Mouse (Mus musculus): ENCODE results near the gene S100a5.

The S100a5 gene

GRCm38 (mm10) chr3:90600458-90601195 lies 7.7 kb upstream of the S100a5 start:
- DNase-seq (ENCODE audit: low spot score) = no peak

DNA sequence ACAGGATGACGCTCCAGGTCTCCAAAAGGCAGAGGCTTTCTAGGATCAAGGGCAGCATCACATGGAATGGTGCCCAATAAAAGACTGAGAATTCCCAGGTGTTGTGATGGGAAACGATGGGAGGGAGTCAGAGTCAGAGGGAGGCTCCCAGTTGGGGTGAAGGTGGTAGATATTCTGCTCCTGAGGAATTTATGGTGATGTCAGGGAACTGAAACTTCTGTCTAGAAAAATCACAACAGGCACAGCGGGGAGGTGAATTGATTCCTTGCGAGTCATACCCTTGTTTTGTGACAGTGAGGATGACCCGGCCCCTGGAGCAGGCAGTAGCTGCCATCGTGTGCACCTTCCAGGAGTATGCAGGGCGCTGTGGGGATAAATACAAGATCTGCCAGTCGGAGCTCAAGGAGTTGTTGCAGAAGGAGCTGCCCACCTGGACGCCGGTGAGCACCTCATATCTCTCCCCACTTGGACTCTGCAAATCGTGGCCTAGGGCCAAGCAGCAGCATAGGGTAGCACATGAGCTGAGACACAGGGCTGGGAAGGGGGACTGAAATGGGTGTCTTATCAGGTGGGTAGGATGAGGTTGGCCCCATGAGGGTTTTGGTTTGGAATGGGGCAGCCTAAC lies 6.7 kb upstream of the S100a5 start, which contains the start of gene Gm42674:
Gene Gm42674 (plus strand): TSS at position 419 of the 625 bp plus-strand sequence.
- no peak for DNase-seq (ENCODE audit: low spot score)

DNA sequence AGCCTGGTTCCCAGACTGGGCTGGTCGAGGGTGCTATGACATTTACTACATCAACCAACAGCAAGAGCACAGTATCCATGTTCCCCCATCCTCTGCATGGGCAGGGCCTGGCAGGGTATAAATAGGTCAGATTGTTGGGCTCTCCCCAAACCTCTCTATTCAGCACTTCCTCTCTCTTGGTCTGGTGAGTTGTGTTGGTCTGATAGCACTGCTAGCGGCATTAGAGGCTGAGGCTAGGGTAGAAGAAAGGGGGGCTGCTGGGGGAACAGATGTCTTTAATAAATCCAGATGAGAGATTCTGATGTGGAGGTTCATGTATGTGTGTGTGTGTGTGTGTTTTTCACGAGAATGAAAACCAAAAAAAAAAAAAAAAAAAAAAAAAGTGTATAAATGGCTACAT lies 4.7 kb upstream of the S100a5 start, which contains the start of gene S100a4:
Gene S100a4 (plus strand): TSS at position 149 of the 400 bp plus-strand sequence.
- DNase-seq (ENCODE audit: low spot score) = no peak

DNA sequence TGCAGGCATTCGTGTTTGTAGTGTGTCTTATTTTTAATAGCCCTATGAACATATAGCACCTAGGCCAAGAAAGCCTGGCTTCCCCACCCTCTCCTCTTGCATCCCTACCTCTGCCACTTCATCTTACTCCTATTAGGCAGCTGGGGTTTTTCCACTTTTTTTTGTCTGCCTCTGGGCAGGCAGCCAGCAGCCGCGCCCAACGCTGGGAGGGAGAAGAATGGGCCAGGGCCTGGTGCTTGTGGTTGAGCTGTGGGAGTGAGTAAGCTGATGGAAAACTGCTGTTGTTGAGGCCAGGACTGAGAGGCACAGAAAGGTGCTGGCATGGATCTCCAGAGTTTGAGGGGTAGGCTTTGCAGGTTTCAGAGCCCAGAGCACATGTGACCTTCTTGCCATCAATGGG lies 3.9 kb upstream of the S100a5 start:
- DNase-seq (ENCODE audit: low spot score) = peak; percentile 74

DNA sequence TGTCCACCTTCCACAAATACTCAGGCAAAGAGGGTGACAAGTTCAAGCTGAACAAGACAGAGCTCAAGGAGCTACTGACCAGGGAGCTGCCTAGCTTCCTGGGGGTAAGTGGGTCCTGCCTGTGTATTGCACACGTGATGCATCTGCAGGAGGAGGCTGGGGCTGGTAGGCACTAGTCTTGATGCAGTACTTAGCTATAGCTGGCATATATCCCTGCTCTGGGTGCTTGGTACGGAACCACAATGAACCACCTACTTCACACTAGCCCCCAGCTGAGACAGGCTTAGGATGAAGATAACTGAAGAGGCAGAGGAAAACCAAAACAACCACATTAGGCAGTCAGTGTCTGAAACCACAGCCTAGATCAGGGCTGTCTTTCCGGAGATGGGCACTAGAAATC lies 3.3 kb upstream of the S100a5 start:
- no peak for DNase-seq (ENCODE audit: low spot score)

DNA sequence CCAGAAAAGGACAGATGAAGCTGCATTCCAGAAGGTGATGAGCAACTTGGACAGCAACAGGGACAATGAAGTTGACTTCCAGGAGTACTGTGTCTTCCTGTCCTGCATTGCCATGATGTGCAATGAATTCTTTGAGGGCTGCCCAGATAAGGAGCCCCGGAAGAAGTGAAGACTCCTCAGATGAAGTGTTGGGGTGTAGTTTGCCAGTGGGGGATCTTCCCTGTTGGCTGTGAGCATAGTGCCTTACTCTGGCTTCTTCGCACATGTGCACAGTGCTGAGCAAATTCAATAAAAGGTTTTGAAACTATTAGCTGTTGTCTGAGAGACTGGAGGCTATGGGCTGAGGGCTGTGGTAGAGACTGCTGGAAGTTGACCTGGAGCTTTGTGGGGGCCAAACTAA lies 2.6 kb upstream of the S100a5 start:
- DNase-seq (ENCODE audit: low spot score) = no peak

GRCm38 (mm10) chr3:90606185-90606584 lies 2.1 kb upstream of the S100a5 start:
- DNase-seq (ENCODE audit: low spot score) = no peak

DNA sequence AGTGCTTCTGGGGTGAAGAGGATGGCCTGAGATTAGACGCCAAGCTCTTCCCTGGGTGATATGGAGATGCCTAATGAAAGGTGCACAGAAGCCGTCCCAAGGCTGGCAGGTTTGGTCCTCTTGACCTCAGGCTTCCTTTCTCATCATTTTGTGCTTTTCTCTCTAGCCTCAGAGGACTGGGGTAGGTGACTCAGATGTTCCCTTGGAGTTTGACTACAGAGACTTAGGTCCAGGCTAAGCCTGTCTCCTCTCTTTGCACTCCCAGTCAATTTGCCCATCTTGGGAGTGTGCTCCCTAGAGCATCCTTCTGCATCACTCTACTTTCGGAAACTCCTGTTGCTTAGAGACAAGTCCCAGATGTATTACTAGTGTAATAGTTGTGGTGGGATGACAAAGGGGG lies 962 bp upstream of the S100a5 start:
- DNase-seq (ENCODE audit: low spot score) = no peak

GRCm38 (mm10) chr3:90609102-90609501 lies 779 bp downstream of the S100a5 start:
- DNase-seq (ENCODE audit: low spot score) = no peak

DNA sequence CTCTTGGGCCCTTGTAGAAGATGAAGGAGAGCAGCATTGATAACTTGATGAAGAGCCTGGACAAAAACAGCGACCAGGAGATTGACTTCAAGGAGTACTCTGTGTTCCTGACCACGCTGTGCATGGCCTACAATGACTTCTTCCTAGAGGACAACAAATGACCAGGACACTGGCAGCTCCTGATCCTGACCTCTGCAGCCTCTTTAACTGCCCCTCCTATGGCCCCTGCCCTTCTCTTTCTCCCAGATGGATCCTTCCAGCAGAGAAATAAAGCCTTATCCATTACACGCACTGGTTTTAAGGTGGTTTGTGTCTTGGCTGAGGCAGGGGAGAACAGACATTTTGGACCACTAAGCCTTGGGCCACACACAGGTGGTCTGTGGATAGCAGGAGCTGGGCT lies 3.2 kb downstream of the S100a5 start:
- DNase-seq (ENCODE audit: low spot score) = no peak

DNA sequence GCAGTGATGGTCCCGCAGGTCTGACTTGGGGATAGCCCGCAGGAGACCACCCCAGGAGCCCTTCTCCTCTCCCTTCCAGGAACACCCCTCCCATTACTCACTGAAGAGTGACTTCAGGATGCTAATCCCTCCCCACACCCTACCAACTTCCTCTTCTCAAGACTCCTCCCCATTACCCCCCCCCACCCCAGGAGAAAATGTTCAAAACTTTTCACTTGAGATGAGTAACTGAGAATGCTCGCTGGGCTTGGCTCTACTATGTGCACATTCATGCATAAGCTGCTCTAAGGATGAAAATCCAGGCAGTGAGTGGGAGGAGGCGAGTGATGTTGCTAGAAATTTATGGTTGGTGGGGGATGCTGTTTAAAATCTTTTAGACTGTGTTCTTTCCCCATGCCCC lies 3.7 kb downstream of the S100a5 start:
- DNase-seq (ENCODE audit: low spot score) = no peak

- DNase-seq (ENCODE audit: low spot score) = no peak
Measured at GRCm38 (mm10) chr3:90612728-90613291, 4.5 kb downstream of the S100a5 start, which contains the start of gene S100a6. Gene S100a6 (plus strand): TSS chr3:90612882.

DNA sequence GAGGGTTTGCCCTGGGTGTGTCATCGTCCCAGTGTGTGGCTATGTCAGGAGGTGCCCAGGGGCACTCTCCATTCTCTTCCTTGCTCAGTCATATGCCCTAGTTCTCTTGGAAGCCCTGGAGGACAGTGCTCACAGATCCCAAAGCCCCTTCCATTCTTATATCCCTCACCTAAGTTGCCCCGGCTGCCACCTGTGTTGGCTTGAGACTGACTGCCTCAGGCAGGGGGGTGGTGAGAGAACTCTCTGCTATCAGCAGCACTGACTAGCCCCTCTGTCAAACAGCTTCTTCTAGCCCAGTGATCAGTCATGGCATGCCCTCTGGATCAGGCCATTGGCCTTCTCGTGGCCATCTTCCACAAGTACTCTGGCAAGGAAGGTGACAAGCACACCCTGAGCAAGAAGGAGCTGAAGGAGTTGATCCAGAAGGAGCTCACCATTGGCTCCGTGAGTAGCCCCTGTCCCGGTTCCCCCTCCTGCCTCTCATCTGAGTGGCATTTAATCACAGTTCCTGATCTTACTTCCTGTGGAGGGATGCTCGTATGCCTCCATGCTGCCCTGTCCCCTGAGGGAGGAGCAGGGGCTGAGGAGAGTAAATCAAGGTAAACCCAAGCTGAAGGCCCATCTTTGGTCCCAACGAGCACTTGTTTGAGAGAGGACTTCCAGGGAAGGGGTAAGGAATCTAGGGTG lies 5.3 kb downstream of the S100a5 start:
- no peak for DNase-seq (ENCODE audit: low spot score)

DNA sequence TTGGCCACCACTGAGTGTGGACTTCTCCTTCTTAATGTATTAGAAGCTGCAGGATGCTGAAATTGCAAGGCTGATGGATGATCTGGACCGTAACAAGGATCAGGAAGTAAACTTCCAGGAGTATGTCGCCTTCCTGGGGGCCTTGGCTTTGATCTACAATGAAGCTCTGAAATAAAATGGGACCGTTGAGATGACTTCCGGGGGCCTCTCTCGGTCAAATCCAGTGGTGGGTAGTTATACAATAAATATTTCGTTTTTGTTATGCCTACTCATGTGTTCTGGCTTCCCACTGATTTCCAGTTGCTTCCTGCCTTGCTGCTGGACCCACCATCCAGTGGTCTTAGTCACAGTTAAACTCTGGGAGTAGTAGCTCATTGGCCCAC lies 5.8 kb downstream of the S100a5 start:
- DNase-seq (ENCODE audit: low spot score) = no peak

DNA sequence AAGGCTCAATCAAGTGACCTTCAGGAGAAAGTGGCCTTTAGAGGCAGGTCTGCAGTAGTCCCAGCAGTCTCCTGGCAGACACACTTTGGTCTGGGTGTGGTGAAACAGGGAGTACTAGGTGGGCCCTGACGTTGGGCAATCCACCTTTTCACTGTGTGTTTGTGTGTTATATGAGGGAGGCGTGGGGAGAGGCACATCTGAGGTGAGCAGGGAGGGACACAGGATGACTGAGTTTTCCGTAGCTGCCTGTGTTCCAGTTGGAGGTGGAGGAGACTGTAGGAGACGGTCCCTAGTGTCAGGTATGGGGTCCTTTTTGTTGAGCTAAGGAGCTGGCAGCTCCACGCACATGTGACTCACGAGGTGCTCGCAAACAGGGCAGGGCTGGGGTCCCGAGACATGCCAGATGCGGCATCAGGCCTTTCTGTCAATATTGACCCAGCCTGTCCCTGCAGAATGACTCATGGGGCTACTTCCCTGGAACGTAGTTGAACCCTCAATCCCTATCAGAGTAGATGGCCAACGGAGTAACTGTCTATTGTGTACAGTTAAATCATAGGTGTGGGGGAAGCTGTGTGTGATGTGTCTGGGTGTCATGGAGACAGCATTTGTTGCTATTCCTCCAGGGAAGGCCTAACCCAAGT lies 6.4 kb downstream of the S100a5 start:
- DNase-seq (ENCODE audit: low spot score) = no peak

DNA sequence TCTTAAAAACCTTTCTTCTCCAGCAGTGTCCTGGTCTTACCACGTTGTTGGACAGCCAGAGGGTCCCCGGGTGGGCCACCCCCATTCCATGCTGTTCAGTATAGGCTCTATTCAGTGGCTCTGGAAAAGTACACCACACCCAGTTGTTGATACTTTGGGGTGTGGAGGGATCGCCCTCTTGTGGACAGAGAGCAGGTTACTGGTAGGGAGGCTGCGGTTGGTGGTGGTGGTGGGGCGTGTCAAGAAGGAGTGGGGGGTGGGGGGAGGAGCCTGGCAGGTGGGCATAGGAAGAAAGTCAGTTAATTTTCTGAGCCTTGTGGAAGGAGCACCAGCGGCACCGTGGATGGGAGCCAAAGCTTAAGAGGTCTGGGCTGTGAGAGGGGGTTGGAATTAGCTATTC lies 7.1 kb downstream of the S100a5 start:
- no peak for DNase-seq (ENCODE audit: low spot score)

DNA sequence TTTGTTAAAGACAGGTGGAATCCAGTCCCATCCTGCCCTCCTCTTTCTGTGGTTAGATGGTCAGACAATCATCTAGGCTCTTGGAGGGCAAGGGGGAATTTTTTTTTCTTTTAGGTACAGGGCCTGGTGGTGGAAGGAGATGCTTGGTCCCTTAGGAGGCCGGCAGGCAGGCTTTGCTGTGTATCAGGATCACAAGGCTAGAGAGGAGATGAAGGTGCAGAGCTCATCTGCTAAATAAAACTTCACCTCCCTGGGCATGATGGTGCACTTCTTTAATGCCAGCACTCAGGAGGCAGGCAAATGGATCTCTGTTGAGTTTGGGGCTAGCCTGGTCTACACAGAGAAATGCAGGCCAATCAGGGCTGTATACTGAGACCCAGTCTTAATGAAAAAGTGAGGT lies 7.6 kb downstream of the S100a5 start:
- no peak for DNase-seq (ENCODE audit: low spot score)

- DNase-seq (ENCODE audit: low spot score) = no peak
Measured at GRCm38 (mm10) chr3:90617586-90617985, 9.3 kb downstream of the S100a5 start.

GRCm38 (mm10) chr3:90621552-90621951 lies 13.2 kb downstream of the S100a5 start:
- no peak for DNase-seq (ENCODE audit: low spot score)

DNA sequence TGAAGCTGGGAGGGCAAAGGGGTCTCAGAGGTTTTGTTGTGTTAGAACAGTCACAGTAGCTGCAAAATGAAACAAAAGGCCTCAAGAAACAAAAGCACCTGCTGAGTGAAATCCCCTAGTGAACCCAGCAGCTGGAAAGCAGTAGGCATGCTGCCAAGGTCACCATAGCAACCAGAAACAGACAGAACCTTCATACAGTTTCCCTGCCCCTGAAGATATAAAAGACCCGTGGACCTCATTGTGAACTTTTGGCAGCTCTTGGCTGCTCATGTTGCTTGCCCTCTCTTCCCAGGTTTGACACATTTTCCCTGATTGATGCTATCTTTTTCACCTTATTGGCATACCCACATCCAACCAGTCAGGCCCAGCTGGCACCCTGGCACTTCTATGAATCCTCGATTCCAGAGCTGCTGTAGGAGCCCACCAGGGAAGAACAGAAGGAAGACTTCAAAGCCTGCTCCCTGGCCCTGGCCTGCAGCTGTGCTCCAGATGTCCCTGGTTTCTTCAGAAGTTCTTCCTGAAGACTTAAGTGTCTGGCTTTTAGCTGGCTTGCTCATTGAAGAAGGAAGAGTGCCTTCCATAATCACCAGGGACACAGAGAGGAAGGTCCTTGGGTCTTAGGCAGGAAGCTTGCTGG lies 15.2 kb downstream of the S100a5 start:
- DNase-seq (ENCODE audit: low spot score) = no peak

- no peak for DNase-seq (ENCODE audit: low spot score)
Measured at GRCm38 (mm10) chr3:90625496-90625895, 17.2 kb downstream of the S100a5 start.
